Comparison of ENCODE assay signal across 8 mouse cellular contexts in the genomic region with DNA sequence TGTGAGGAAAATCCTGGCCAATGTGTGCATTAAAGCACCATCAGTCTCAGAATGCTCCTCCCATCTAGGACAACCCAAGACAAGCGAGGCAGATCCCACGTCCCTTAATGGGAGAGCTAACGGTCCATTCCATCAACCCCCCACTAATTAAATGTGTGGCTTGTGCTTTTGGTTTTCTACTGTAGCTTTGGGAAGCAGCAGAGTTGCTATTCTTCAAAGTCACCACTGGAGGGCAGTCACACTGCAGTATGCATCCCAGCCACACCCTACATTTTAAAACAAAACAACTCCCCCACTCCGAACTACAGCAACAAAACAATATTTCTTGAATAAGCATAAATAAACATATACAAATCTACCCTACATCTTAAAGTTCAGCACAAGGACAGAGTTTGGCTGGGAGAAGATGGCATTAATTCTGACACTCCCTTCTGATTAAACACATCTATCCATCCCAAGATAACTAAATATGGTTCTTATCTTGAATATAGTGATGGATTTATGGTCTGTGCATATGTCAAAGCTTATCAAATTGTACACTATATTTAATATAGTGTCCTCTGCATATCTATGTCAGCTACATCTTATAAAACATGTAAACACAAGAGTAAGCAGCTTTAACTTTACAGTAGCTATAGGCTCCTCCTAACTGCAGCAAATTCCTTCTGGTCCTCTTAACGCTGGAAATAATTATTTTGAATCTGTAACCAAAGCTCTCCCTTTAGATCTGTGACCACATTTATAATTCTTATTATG.
DNase-seq lines count a peak whose midpoint lies in the region; ATAC-seq and TF ChIP-seq lines count a peak whose summit lies in the region.

No protein-coding gene starts in this region.

- no peaks in the 10 kb centered on the region for H3K4me1 ChIP-seq in lung, adult 2 months (ENCODE audit: control insufficient read depth, insufficient read depth, low read length)
- H3K4me1 ChIP-seq in embryonic facial prominence, embryonic 14.5 days (ENCODE audit: control insufficient read depth, insufficient read depth, low read length): no peaks in the 10 kb centered on the region

- H3K9me3 ChIP-seq in embryonic facial prominence, embryonic 14.5 days (ENCODE audit: control insufficient read depth, low read length): no peaks in the 10 kb centered on the region

- peak; percentile 31 for DNase-seq in adrenal gland, postnatal 14 days
- DNase-seq in adrenal gland, adult 18-20 months (ENCODE audit: low spot score in 2 of 2): no peak
- DNase-seq in lung, adult 2 months: no peak
- DNase-seq in lung, postnatal 25 days (ENCODE audit: low spot score): no peak
- peak; percentile 59 for DNase-seq in embryonic facial prominence, embryonic 14.5 days (ENCODE audit: low spot score)
- DNase-seq in lung, postnatal 10 days: peak; percentile 34
- no peak for DNase-seq in spleen, postnatal 4 days (ENCODE audit: low spot score in 2 of 2)

- H3K27ac ChIP-seq in embryonic facial prominence, embryonic 14.5 days (replicated peaks; ENCODE audit: low read depth, low read length): no peak overlapping the region

- H3K27me3 ChIP-seq in embryonic facial prominence, embryonic 14.5 days (replicated peaks; ENCODE audit: control insufficient read depth, insufficient read depth, low read length): no peaks in the 10 kb centered on the region

- H3K4me3 ChIP-seq in lung, adult 2 months (replicated peaks; ENCODE audit: extremely low read depth, low read depth, low read length): no peak overlapping the region
- H3K4me3 ChIP-seq in embryonic facial prominence, embryonic 14.5 days (ENCODE audit: low read depth, low read length): no peak overlapping the region

- no peak for TF ChIP-seq POLR2A in lung, adult 2 months (IDR thresholded peaks at IDR 0.05; ENCODE audit: borderline replicate concordance, extremely low read depth, low read depth, low read length)

- H3K36me3 ChIP-seq in embryonic facial prominence, embryonic 14.5 days (ENCODE audit: control insufficient read depth, insufficient read depth, low read length): no peaks in the 10 kb centered on the region

- no peak overlapping the region for H3K4me2 ChIP-seq in embryonic facial prominence, embryonic 14.5 days (ENCODE audit: low read depth, low read length)

- peak; percentile 28; the same call in 1 of the 2 replicates for ATAC-seq in embryonic facial prominence, embryonic 14.5 days (ENCODE audit: low read depth)
- no peak; the same call in 1 of the 2 replicates for ATAC-seq in erythroid progenitor cell, adult 5-6 weeks (replicated peaks; ENCODE audit: low FRiP score, poor library complexity, severe bottlenecking)

- TF ChIP-seq CTCF in lung, adult 2 months (IDR thresholded peaks at IDR 0.05; ENCODE audit: insufficient read depth, low read length): peak; percentile 47; the same call in 1 of the 2 replicates

- H3K9ac ChIP-seq in embryonic facial prominence, embryonic 14.5 days (ENCODE audit: low read depth, low read length): no peak overlapping the region

- WGBS in lung, adult 2 months: 9% methylated on average over 5 of the region's 5 CpGs
- WGBS in embryonic facial prominence, embryonic 14.5 days: 11% methylated on average over 5 of the region's 5 CpGs

Comparison
In these comparisons a context has a peak if more than half of its experiments do, and no peak if none do; other contexts are left out.
1. DNase-seq: peak in adrenal gland, postnatal 14 days (single experiment), embryonic facial prominence, embryonic 14.5 days (single experiment) and lung, postnatal 10 days (single experiment); none in adrenal gland, adult 18-20 months (0 of 2), lung, adult 2 months (single experiment), lung, postnatal 25 days (single experiment) and spleen, postnatal 4 days (0 of 2).